Mouse (Mus musculus): ENCODE data around the gene Ptprt. TPM values are rescaled to one million over a fixed set of nuclear protein-coding genes. Genes with fewer than 3 reads are reported as not detected.
A peak's percentile ranks its signal among the peaks of the same experiment; 100 is the strongest.

The Ptprt gene
- total and polyA plus RNA-seq, 3 experiments = not detected

DNA sequence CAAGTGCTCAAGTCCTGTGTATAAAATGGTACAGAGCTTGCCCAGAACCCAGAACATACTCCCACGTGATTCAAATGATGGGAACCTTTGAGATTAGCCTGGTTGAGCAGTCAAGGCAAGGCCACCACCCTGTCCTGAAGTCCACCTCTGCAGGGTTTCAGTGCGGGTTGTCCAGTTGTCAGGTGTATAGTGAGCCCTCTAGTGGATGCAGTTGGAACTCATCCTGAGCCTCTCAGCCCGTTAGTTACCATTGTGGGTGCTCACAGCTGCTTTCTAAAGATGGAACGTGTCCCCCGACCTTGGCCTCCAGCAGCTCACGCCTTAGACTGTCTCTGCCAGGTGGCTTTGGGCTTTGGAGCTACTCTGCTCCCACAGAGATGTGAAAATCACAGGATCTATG, 21.7 kb upstream of the Ptprt start:
- H3K36me3 ChIP-seq (ENCODE audit: control insufficient read depth in 1 of 2, insufficient read depth in 2 of 2, low read length in 2 of 2) = no peaks in the 10 kb centered on the region
- no peaks in the 10 kb centered on the region for H3K9me3 ChIP-seq (replicated peaks; ENCODE audit: insufficient read depth, low read length)
- no peak overlapping the region for H3K9ac ChIP-seq (ENCODE audit: control insufficient read depth, low read depth, low read length, poor library complexity, severe bottlenecking)
- peak; percentile 9 for DNase-seq (ENCODE audit: low read depth, low spot score)
- no peak overlapping the region for H3K27ac ChIP-seq (ENCODE audit: control insufficient read depth, low read depth, low read length)
- TF ChIP-seq MYB (IDR thresholded peaks at IDR 0.05; ENCODE audit: low read depth, low read length) (no peak), RCOR1 (IDR thresholded peaks at IDR 0.05; ENCODE audit: low read depth, low read length) (no peak), GABPA (IDR thresholded peaks at IDR 0.05; ENCODE audit: low read depth, low read length) (no peak), JUND (IDR thresholded peaks at IDR 0.05; ENCODE audit: low read depth, low read length) (no peak), UBTF (IDR thresholded peaks at IDR 0.05; ENCODE audit: borderline replicate concordance, insufficient read depth, low read depth, low read length) (no peak), TBP (IDR thresholded peaks at IDR 0.05; ENCODE audit: low read depth, low read length) (no peak), NRF1 (IDR thresholded peaks at IDR 0.05; ENCODE audit: insufficient read depth, low read depth, low read length, poor library complexity, severe bottlenecking) (no peak), ZC3H11A (IDR thresholded peaks at IDR 0.05; ENCODE audit: low read depth, low read length) (no peak), CHD1 (IDR thresholded peaks at IDR 0.05; ENCODE audit: low read depth, low read length) (no peak), USF2 (IDR thresholded peaks at IDR 0.05; ENCODE audit: borderline replicate concordance in 1 of 2, insufficient read depth in 1 of 2, low read depth in 1 of 2, low read length in 2 of 2) (no peak), CTCF (IDR thresholded peaks at IDR 0.05 in 2 of 3, conservative IDR thresholded peaks at IDR 0.05 in 1 of 3; ENCODE audit: control insufficient read depth in 1 of 3, insufficient read depth in 1 of 3, low read depth in 2 of 3, low read length in 3 of 3, poor library complexity in 1 of 3, severe bottlenecking in 1 of 3) (peak; percentile 29 to 47 (median 29); a peak in 5 of 6 replicates), SMC3 (IDR thresholded peaks at IDR 0.05; ENCODE audit: low read depth, low read length) (peak; percentile 31), SIN3A (IDR thresholded peaks at IDR 0.05; ENCODE audit: low read length) (no peak), ZKSCAN1 (IDR thresholded peaks at IDR 0.05; ENCODE audit: low read depth, low read length) (no peak), BHLHE40 (IDR thresholded peaks at IDR 0.05; ENCODE audit: borderline replicate concordance, low read depth, low read length) (no peak), RAD21 (IDR thresholded peaks at IDR 0.05; ENCODE audit: low read depth, low read length) (0 out of 2 replicates have a peak, but pooled peaks have one; percentile 9), TAL1 (IDR thresholded peaks at IDR 0.05; ENCODE audit: low read length) (no peak)
- no peak overlapping the region for H3K4me3 ChIP-seq (ENCODE audit: control insufficient read depth in 1 of 2, insufficient read depth in 1 of 2, low read depth in 2 of 2, low read length in 2 of 2)
- no peaks in the 10 kb centered on the region for H3K27me3 ChIP-seq (ENCODE audit: control insufficient read depth in 1 of 2, insufficient read depth in 2 of 2, low read length in 2 of 2)
- H3K79me2 ChIP-seq (ENCODE audit: control insufficient read depth, insufficient read depth, low read length, poor library complexity) = no peaks in the 10 kb centered on the region
- H3K4me1 ChIP-seq (ENCODE audit: control insufficient read depth in 1 of 2, insufficient read depth in 2 of 2, low read length in 2 of 2) = no peaks in the 10 kb centered on the region

DNA sequence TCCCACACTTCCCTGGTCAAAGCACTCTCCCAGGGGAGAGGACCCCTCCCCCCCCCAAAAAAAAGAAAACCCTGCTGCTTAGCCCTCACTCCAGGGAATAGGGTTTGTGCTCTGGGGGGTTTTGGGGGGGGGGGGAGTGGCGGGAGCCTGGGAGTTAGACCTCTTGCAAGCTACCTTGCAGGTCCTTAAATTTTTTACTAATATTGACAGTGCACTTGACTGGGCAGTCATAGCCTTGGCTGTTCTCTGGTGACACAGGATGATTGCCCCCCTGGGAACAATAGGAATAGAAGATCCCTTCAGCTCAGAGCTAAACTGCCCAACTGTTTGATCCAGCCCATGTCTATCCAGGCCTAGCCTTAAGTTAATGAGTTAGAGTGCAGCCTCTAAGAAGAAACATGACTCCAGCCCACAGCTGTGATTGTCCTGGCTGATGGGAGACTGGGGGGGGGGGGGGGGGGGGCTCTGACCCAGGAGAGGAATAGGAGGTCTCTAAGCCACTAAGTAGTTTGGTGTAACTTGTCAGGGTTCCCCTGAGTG, 1.6 kb upstream of the Ptprt start:
- H3K9ac ChIP-seq (ENCODE audit: control insufficient read depth, low read depth, low read length, poor library complexity, severe bottlenecking) = no peak overlapping the region
- DNase-seq (ENCODE audit: low read depth, low spot score) = no peak
- H3K4me1 ChIP-seq (ENCODE audit: control insufficient read depth in 1 of 2, insufficient read depth in 2 of 2, low read length in 2 of 2) = no peaks in the 10 kb centered on the region
- H3K27me3 ChIP-seq (ENCODE audit: control insufficient read depth in 1 of 2, insufficient read depth in 2 of 2, low read length in 2 of 2) = no peaks in the 10 kb centered on the region
- H3K4me3 ChIP-seq (ENCODE audit: control insufficient read depth in 1 of 2, insufficient read depth in 1 of 2, low read depth in 2 of 2, low read length in 2 of 2) = no peak overlapping the region
- no peaks in the 10 kb centered on the region for H3K9me3 ChIP-seq (replicated peaks; ENCODE audit: insufficient read depth, low read length)
- H3K27ac ChIP-seq (ENCODE audit: control insufficient read depth, low read depth, low read length) = no peak overlapping the region
- TF ChIP-seq POLR2A (IDR thresholded peaks at IDR 0.05; ENCODE audit: control insufficient read depth in 1 of 2, insufficient read depth in 1 of 2, low read depth in 1 of 2, low read length in 2 of 2, poor library complexity in 1 of 2) = no peak
- no peak for TF ChIP-seq NELFE (IDR thresholded peaks at IDR 0.05; ENCODE audit: low read depth, low read length)
- no peak for TF ChIP-seq RCOR1 (IDR thresholded peaks at IDR 0.05; ENCODE audit: low read depth, low read length)
- TF ChIP-seq USF1 (IDR thresholded peaks at IDR 0.05; ENCODE audit: low read depth, low read length) = no peak
- TF ChIP-seq KAT2A (conservative IDR thresholded peaks at IDR 0.05; ENCODE audit: low read depth, low read length) = no peak
- no peak for TF ChIP-seq CHD2 (IDR thresholded peaks at IDR 0.05; ENCODE audit: low read length)
- TF ChIP-seq MEF2A (IDR thresholded peaks at IDR 0.05; ENCODE audit: extremely low read depth, insufficient replicate concordance, low read depth, low read length, poor library complexity, severe bottlenecking) = no peak
- no peak for TF ChIP-seq HCFC1 (IDR thresholded peaks at IDR 0.05; ENCODE audit: low read depth, low read length)
- no peak for TF ChIP-seq NRF1 (IDR thresholded peaks at IDR 0.05; ENCODE audit: insufficient read depth, low read depth, low read length, poor library complexity, severe bottlenecking)
- no peaks in the 10 kb centered on the region for H3K36me3 ChIP-seq (ENCODE audit: control insufficient read depth in 1 of 2, insufficient read depth in 2 of 2, low read length in 2 of 2)
- H3K79me2 ChIP-seq (ENCODE audit: control insufficient read depth, insufficient read depth, low read length, poor library complexity) = no peaks in the 10 kb centered on the region
